Mouse (Mus musculus) brain, adult 2 months (tissue): ENCODE measurements around the gene Nol9.

Experiments
- DNase-seq: peaks from one replicate; pipeline ENCODE4 v3.0.0; 2011; ENCODE audit warnings: low read depth, low spot score

The Nol9 gene

DNA sequence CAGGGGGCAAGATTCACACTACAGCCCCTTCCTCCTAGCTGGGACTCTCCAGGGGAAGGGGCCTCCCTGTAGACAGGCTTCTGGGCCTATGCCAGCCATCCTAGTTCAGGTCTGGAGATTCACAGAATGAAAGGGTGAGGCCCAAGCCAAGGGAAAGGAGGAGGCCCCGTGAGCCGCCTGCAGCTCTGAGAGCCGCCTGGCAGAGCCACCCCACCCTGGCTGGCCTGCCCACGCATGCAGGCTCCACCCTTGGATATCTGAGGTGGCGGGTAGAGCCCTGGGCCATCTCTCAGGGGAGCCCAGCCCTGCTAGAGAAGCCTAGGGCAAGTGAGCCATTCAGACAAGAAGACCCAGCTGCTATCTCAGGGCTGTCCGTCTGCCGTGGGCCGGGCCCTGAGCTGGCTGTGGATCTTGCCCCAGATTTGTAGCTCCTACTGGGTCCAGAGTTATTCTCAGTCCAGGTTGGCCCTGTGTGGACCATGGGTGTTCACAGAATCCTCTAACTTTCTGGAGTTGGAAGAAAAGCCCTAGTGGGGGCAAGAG is 53.7 kb downstream of the Nol9 start:
- peak; percentile 42 for DNase-seq

DNA sequence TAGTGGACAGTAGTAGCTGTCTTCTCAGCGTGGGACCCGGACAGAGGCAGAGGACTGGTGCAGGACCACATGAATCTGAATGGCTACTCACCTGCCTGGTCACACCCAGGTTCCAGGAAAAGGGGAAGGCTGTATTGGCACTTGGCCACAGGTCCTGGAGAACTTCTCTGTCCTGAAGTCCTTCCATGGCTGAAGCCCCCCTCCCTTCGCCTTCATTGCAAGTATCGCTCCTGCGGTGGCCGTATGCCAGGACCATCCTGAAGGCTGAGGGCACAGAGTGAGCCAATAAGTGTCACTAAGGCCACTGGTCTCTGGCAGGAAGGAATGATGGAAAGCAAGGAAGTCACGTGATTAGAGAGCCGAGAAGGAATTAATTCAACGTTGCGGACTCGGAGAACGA is 55.1 kb downstream of the Nol9 start:
- no peak for DNase-seq

DNA sequence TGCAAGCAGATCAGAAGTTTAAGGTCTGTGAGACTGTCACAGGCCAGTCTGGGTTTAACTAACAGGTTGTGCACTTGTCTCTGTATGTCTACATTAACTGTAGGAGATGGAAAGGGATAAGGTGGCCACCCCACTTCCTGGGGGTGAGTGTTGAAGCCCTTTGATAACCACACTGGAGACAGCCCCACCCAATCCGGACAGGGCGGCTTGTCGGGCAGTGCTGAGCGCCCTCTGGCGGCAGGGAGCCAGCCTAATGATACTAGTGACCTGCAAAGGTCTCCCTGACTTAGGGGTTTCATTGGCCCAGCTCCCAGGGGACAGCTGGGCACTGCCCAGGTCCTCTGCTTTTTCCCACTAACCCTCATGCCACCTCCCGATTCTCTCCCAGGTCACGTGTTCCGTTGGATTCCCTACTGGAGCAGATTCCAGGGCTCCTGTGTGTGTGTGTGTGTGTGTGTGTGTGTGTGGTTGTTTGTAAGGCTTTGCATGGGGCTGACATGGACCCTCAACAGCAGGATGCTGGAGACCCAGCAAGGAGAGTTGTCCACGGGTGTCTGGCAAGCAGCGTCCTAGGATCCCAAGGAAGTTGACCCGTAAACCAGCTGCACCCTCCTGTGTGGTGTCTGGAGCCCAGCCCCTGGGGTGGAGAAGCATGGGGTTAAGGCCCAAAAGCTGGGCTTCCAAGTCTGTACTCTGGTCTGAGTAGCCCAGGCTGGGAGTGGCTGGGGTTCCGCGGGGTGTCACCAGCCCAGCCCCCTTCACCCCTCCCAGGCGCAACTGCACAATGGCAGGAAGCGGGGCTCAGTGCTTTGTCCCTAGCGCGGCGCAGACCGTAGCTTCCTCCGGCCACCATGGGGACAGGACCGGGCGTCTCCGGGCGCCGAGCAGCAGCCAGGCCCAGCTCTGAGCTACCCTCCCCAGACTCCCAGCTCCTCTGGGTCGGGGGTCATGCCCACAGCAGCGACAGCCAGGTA is 57.1 kb downstream of the Nol9 start:
- peak; percentile 68 for DNase-seq

DNA sequence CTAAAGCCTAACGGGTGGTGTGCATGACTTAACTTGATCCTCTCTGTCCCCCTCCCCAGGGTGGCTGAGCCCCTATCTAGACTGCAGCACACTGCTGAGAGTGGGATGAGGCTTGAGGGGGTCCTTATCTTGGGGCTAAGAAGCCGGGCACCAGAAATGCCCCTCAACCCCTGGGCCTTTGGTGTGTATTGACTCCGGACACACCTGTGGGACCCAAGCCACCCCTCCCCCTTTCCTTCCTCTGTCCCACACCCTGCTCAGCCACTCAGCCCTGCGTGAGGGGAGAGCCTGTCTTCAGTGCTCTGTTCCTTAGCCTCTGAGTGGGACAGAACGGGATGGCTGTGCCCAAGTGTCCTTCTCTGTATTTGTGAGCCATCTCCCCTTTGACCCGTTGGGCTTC is 57.8 kb downstream of the Nol9 start:
- DNase-seq = no peak

DNA sequence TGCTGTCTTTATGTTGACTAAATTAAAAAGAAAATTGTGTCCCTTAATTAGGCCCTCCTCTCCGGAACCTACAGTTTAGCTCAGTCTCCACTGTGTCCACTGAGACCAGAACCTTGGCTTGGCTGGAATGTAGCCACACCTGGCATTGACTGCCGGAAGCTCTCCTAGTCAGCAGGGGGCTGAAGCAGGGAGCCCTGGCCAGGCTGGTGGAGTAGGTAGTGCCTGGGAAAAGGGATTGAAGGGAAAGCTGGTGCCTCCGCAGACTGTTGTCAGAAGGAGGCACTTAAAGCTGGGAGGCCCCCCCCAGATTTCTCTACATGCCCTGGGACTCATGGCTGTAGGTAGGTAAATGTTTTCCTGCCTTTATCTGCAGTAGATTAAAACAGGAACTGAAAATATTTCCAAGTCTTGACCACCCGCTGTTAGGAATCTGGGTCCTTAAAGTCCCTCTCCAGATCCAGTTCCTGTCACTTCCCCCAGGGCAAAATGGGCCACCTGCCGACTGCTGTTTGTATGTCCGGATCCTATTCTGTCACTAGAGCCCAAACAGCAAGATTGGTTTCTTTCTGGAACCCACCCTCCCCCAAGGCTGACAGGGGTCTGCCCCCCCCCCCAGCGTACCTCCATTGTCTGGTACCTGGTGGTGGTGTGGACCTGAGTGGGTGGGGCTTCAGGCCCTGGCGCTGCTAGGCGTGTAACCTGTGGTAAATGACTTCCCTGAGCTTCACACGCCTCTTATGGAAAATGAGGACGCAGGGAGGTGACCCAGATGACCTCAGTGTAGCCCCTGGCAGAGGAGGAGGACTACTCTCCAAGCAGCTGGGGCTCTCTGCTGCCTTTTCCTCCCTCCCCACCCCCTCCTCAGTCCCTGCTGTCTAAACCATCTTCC is 59.0 kb downstream of the Nol9 start:
- DNase-seq = no peak

DNA sequence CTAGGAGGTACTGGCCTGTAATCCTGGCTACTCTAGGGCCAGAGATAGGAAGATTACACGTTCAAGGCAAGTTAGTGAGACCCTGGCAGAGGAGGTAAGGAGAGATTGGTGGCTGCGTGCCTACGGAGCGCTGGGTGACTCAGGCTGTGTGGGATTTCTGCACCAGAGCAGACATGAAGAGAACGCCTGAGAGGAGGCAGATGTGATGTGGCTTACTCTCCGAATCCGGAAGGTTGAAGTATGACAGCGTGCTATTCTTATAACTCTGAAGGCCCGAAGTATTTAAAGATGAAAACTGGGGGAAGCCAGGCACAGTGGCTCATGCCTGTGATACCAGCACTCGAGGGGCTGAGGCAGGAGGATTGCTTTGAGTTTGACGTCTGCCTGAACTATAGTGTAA is 61.4 kb downstream of the Nol9 start:
- peak; percentile 95 for DNase-seq

DNA sequence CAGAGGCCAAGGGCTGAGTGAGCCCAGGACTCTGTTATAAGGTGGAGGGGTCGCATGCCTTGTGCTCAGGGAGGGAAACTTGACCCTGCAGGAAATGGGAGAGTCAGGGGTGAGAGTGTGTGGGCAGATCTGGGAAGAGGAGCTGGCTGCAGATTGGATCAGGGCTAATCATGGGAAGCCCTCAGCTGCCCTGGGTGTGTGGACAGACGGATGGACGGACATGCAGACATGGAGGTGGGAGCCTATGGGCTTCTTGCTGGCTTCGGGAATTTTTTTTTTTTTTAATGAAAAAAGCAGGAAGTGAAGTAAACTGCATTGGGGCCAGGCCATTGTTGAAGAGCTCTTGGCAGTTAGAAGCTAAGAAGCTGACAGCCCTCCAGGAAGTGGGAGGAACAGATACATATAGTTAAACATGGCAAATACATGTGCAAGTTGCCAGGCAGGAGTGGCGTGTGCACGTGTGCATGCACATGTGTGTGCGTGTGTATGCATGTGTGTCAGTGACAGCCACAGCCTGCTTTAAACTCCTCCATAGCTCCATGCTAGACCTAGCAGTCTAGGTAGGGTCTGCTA is 62.0 kb downstream of the Nol9 start:
- peak; percentile 51 for DNase-seq

DNA sequence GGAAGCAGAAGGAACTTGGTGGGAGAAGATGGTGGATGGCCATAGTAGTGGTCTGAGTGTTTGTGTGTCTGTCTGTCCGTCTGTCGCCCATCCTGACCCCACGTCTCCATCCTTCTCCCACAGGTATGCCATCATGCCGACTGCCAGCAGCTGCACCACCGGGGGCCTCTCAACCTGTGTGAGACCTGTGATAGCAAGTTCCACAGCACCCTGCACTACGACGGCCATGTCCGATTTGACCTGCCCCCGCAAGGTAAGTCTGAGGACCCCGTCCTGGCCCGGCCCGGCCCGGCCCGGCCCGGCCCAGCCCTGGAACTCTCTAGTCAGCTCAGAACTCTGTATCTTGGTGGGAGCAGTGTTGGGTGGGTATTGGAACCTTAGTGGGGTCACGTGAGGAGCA is 62.8 kb downstream of the Nol9 start:
- DNase-seq = no peak

DNA sequence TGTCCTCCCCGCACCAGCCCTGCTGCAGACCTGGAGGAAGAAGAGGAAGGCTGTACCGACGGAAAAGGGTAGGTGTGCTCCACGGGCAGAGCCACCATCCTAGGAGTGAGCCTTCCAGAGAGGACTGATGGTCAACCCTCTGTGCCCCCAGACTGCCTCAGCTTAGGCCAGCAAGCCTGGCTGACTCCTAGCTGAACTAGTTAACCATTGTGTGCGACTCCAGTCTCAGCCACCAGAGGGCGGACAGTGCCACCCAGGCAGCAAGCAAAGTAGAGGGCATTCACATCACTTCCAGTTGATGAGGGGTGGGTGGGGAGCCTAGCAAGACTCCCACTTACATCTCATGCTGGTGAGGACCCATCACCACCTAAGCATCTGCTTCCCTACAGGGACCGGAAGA is 63.9 kb downstream of the Nol9 start:
- DNase-seq = peak; percentile 76

DNA sequence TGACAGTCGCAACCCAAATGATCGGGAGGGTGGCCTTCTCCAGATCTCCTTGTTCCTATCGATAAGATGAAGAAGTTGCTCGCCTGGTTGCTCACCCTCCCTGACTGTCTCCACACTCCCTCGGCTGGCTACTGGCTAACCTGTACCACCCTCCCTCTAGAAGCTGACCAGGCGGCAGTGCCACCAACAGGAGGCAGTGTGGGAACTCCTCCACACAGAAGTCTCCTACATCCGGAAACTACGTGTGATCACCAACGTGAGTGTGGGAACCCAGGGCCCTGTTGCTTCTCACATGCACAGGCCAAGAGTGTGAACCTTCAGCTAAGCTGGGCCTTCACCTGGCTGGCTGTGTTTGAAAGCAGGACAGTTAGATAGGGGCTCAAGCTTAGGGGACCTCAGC is 67.6 kb downstream of the Nol9 start:
- DNase-seq = no peak

DNA sequence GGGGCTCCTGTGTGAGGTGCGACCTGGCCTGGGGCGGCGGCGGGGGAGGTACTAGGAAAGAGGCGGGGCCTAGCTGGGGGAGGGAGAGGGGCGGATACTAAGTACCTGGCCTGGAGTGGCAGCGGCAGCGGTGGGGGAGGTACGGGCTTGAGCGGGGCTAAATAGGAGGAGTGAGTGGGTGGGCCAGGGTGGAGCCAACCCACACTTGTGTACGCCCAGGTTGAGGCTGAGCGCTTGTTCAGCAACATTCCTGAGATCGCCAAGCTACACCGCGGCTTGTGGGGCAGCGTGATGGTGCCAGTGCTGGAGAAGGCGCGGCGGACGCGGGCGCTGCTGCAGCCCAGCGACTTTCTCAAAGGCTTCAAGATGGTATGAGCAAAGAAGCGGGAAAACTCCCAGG is 68.4 kb downstream of the Nol9 start:
- DNase-seq = peak; percentile 40

DNA sequence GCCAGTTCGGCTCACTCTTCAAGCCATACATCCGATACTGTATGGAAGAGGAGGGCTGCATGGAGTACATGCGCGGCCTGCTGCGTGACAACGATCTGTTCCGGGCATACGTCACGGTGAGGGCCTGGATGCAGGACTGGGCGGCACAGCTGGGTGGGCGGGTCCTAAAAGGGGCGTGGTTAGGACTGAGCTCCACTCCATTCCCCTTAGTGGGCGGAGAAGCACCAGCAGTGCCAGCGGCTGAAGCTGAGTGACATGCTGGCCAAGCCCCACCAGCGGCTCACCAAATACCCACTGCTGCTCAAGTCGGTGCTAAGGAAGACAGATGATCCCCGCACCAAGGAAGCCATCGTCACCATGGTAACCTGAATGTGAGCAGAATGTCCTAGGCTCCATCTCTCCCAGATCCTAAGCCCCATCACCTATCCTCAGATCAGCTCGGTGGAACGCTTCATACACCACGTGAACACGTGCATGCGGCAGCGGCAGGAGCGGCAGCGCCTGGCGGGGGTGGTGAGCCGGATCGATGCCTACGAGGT is 68.9 kb downstream of the Nol9 start:
- peak; percentile 89 for DNase-seq

DNA sequence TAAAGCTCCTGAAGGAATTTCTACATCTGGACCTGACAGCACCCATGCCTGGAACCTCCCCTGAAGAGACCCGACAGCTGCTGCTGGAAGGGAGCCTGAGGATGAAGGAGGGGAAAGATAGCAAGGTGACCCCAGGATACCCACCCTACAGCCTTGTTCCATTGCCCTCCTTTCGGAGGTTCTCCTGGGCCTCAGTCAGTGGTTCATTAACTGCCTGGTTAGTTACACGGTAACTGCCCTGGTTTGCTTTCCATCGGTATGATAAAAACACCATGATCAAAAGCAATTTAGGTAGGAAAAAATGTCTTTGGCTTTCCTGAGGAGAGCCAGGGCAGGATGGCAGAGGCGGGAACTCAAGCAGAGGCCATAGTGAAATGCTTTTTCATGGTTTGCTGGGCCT is 69.6 kb downstream of the Nol9 start:
- no peak for DNase-seq

DNA sequence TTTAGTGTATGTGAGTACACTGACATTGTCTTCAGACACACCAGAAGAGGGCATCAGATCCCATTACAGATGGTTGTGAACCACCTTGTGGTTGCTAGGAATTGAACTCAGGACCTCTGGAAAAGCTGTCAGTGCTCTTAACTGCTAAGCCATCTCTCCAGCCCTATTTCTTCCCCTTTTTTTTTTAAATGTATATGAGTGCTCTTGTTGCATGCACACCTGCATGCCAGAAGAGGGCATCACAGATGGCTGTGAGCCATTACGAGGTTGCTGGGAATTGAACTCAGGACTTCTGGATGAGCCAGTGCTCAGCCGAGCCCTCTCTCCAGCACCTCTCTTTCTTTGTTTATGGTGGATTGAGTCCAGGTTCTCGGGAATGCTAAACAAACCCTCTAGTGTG is 70.4 kb downstream of the Nol9 start:
- no peak for DNase-seq

DNA sequence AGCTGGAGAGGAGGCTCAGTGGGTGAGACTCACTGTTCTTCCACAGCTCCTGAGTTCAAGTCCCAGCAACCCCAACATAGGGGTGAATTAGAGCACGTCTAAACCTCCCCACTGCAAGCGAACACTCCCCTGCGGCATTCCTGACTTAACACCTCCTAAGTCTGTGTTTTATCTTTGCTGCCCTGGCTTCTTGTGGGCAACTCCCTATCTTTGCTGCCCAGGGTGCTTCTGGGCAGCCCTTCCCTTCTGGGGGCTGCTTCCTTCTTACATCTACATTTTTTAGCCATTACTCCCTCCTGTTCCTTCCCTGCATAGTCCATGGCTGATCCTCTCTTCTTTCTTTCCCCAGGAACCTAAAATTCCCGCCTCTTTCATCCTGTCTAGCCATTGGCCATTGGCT is 71.6 kb downstream of the Nol9 start:
- DNase-seq = no peak
